Mouse (Mus musculus) left cerebral cortex, adult 9 months (tissue): ENCODE results near the gene Snca.

Experiments used
- DNase-seq, 2 experiments: peaks; one replicate each; pipeline ENCODE4 v3.0.0; 2022; ENCODE audit warnings: low spot score in 2 of 2

The Snca gene

GRCm38 (mm10) chr6:60829282-60829891 lies at the start of gene Snca:
Snca (minus strand) TSS chr6:60829855.
- peak; percentile 42 to 56 for DNase-seq

GRCm38 (mm10) chr6:60870126-60870525 lies 40.5 kb upstream of the Snca start:
- no peak for DNase-seq

GRCm38 (mm10) chr6:60856599-60856998 lies 26.9 kb upstream of the Snca start:
- peak; percentile 9 to 15 for DNase-seq

GRCm38 (mm10) chr6:60851690-60852089 lies 22.0 kb upstream of the Snca start:
- DNase-seq, result no peak

GRCm38 (mm10) chr6:60828429-60829264 lies 1.0 kb downstream of the Snca start:
- peak; percentile 55 to 77 for DNase-seq

GRCm38 (mm10) chr6:60828047-60828428 lies 1.6 kb downstream of the Snca start:
- DNase-seq, result no peak

- DNase-seq, result no peak
Observed at GRCm38 (mm10) chr6:60827290-60827689, 2.4 kb downstream of the Snca start.

- DNase-seq, result no peak
Observed at GRCm38 (mm10) chr6:60819272-60819671, 10.4 kb downstream of the Snca start.

- no peak for DNase-seq
Observed at GRCm38 (mm10) chr6:60813516-60813915, 16.1 kb downstream of the Snca start.

- DNase-seq, result no peak
Observed at GRCm38 (mm10) chr6:60798266-60798665, 31.4 kb downstream of the Snca start.

- DNase-seq, result no peak
Observed at GRCm38 (mm10) chr6:60793659-60794365, 35.8 kb downstream of the Snca start.

GRCm38 (mm10) chr6:60786955-60787354 lies 42.7 kb downstream of the Snca start:
- no peak for DNase-seq

GRCm38 (mm10) chr6:60771899-60772298 lies 57.8 kb downstream of the Snca start:
- DNase-seq, result no peak

- peak in 1 of 2 experiments; percentile 28 for DNase-seq
Observed at GRCm38 (mm10) chr6:60765696-60766095, 64.0 kb downstream of the Snca start.

- DNase-seq, result no peak
Observed at GRCm38 (mm10) chr6:60762864-60763263, 66.8 kb downstream of the Snca start.

- DNase-seq, result no peak
Observed at GRCm38 (mm10) chr6:60761710-60762109, 67.9 kb downstream of the Snca start.

- DNase-seq, result no peak
Observed at GRCm38 (mm10) chr6:60754975-60755374, 74.7 kb downstream of the Snca start.

GRCm38 (mm10) chr6:60745965-60746364 lies 83.7 kb downstream of the Snca start:
- DNase-seq, result no peak

- no peak for DNase-seq
Observed at GRCm38 (mm10) chr6:60741427-60742071, 88.1 kb downstream of the Snca start.

- DNase-seq, result peak in 1 of 2 experiments; percentile 50
Observed at GRCm38 (mm10) chr6:60739776-60740175, 89.9 kb downstream of the Snca start.

- no peak for DNase-seq
Observed at GRCm38 (mm10) chr6:60731164-60731563, 98.5 kb downstream of the Snca start.
